Mouse (Mus musculus): ENCODE data around the gene Efhc1. TPM values are rescaled to one million over a fixed set of nuclear protein-coding genes. Genes with fewer than 3 reads are reported as not detected.
A peak's percentile ranks its signal among the peaks of the same experiment; 100 is the strongest.

The Efhc1 gene
- polyA plus RNA-seq, 1 experiment = 0.13 TPM

DNA sequence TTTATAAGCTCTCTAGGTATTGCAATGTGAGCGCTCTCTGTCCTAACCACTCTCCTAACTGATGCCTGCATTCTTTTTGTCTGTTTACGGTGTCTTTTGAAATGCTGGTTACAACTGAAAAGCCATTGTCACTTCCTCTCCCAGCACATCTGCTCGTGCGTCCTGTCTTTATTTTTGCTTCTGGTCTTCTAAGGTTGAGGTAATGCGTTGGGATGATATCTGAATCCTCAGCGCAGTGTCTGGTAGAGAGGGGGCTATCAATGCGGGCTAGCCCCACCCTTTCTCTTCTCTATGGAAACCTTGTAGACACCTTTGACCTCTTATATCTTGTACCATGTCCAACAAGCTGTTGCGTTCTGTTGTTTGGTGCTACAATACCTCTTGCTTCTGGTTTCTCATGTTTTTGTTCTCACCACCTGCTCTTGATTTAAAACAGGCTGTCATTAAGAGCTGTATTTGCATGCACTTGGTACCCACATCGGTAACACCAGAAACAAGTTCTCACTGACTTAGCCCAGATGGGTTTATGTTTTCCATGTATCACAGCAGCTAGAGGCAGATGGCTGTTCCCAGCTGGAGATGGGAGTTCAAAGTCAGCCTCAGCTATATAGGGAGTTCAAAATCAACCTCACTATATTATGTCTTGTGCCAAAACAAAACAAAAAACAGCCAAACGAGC, 35.1 kb downstream of the Efhc1 start:
- no peak overlapping the region for H3K4me3 ChIP-seq
- no peak overlapping the region for H3K4me2 ChIP-seq (ENCODE audit: low read depth)
- H3K27me3 ChIP-seq (ENCODE audit: control insufficient read depth, insufficient read depth, insufficient read length) = no peaks in the 10 kb centered on the region
- no peaks in the 10 kb centered on the region for H3K36me3 ChIP-seq (ENCODE audit: control insufficient read depth, insufficient read depth)
- TF ChIP-seq POLR2AphosphoS2 (IDR thresholded peaks at IDR 0.05; ENCODE audit: insufficient read length, low read depth) = no peak
- no peak for TF ChIP-seq SRF (IDR thresholded peaks at IDR 0.05; ENCODE audit: control insufficient read depth, insufficient read length, low read depth)
- TF ChIP-seq MYOD1 (IDR thresholded peaks at IDR 0.05; ENCODE audit: control insufficient read depth in 1 of 3, insufficient read length in 2 of 3, low read depth in 2 of 3) = no peak
- TF ChIP-seq MYOG (IDR thresholded peaks at IDR 0.05; ENCODE audit: control insufficient read depth in 1 of 3, insufficient read depth in 1 of 3, insufficient read length in 2 of 3, low read depth in 2 of 3) = no peak
- no peak for TF ChIP-seq TCF12 (IDR thresholded peaks at IDR 0.05; ENCODE audit: insufficient read depth, poor library complexity, severe bottlenecking)
- TF ChIP-seq TCF3 (IDR thresholded peaks at IDR 0.05; ENCODE audit: insufficient read length, low read depth) = no peak
- TF ChIP-seq CEBPB (IDR thresholded peaks at IDR 0.05; ENCODE audit: insufficient read depth, poor library complexity, severe bottlenecking) = no peak
- TF ChIP-seq POLR2A (IDR thresholded peaks at IDR 0.05; ENCODE audit: insufficient read length, low read depth) = no peak
- TF ChIP-seq REST (IDR thresholded peaks at IDR 0.05; ENCODE audit: insufficient read depth, insufficient read length) = no peak
- no peaks in the 10 kb centered on the region for H3K79me2 ChIP-seq (ENCODE audit: control insufficient read depth, insufficient read depth)
- H3ac ChIP-seq (ENCODE audit: control insufficient read depth, insufficient read length) = no peak overlapping the region

DNA sequence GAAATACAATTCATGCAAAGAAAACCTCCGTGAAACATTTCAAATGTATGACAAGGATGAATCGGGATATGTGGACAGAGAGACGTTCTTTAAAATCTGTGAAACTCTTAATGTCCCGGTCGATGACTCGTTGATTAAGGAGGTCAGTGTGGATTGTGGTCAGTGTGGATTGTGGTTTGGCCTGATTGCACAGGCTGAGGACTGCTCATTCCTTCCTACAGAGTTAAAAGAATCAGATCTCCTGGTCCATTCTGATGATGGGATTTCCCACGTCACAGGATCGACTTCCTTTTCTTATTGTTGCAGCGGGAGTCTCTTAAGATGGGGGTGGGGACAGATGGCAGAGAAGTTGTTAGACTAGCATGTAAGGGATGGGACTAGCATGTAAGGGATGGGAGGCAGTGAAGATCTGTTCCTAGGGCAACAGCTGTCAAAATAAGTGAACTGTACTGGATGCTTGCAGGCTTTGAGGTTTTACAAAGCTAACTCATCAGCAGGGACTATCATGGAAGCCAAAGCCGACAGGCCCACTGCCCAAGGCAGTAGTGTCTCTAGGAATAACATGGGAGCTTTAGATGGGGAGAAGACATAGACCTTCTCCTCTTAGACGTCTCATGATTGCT, 38.1 kb downstream of the Efhc1 start:
- Histone ChIP-seq H3K4me3 (no peak overlapping the region), H3K79me2 (ENCODE audit: control insufficient read depth, insufficient read depth) (no peaks in the 10 kb centered on the region), H3K27me3 (ENCODE audit: control insufficient read depth, insufficient read depth, insufficient read length) (no peaks in the 10 kb centered on the region), H3K36me3 (ENCODE audit: control insufficient read depth, insufficient read depth) (no peaks in the 10 kb centered on the region), H3ac (ENCODE audit: control insufficient read depth, insufficient read length) (no peak overlapping the region), H3K4me2 (ENCODE audit: low read depth) (peak overlapping the region; percentile 57)
- no peak for TF ChIP-seq POLR2AphosphoS2 (IDR thresholded peaks at IDR 0.05; ENCODE audit: insufficient read length, low read depth)
- TF ChIP-seq POLR2A (IDR thresholded peaks at IDR 0.05; ENCODE audit: insufficient read length, low read depth) = no peak
- no peak for TF ChIP-seq TCF3 (IDR thresholded peaks at IDR 0.05; ENCODE audit: insufficient read length, low read depth)
- peak; percentile 1 for TF ChIP-seq TCF12 (IDR thresholded peaks at IDR 0.05; ENCODE audit: insufficient read depth, poor library complexity, severe bottlenecking)
- TF ChIP-seq REST (IDR thresholded peaks at IDR 0.05; ENCODE audit: insufficient read depth, insufficient read length) = no peak
- peak; percentile 34; the same call in 1 of the 2 replicates for TF ChIP-seq CEBPB (IDR thresholded peaks at IDR 0.05; ENCODE audit: insufficient read depth, poor library complexity, severe bottlenecking)
- TF ChIP-seq USF1 (IDR thresholded peaks at IDR 0.05; ENCODE audit: low read depth) = no peak
- no peak for TF ChIP-seq E2F4 (IDR thresholded peaks at IDR 0.05; ENCODE audit: insufficient read depth)
- TF ChIP-seq MYOD1 (IDR thresholded peaks at IDR 0.05; ENCODE audit: control insufficient read depth in 1 of 3, insufficient read length in 2 of 3, low read depth in 2 of 3) = peak in 2 of 3 experiments; percentile 65 to 73
- TF ChIP-seq SRF (IDR thresholded peaks at IDR 0.05; ENCODE audit: control insufficient read depth, insufficient read length, low read depth) = no peak
- TF ChIP-seq MAX (IDR thresholded peaks at IDR 0.05; ENCODE audit: low read depth) = no peak
- no peak for TF ChIP-seq MYOG (IDR thresholded peaks at IDR 0.05; ENCODE audit: control insufficient read depth in 1 of 3, insufficient read depth in 1 of 3, insufficient read length in 2 of 3, low read depth in 2 of 3)

DNA sequence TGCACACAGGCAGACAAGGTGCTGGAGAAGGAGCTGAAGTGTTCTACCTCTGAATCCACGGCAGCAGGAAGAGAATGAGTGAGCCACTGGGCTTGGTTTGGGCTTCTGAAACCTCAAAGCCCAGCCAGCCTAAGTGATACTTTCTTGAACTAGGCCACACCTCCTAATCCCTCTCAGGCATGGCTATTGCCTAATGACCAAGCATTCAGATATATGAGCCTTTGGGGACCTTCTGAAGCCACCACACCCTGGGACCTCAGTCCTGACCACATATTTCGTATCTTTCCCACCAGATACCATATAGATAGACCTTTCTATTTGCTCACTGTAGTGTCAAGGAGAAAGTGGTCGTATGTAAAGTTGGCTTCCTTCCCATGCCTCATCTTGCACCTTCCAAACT, 42.3 kb downstream of the Efhc1 start:
- Histone ChIP-seq H3K4me2 (ENCODE audit: low read depth) (no peak overlapping the region), H3K27me3 (ENCODE audit: control insufficient read depth, insufficient read depth, insufficient read length) (no peaks in the 10 kb centered on the region)
- no peak for TF ChIP-seq POLR2A (IDR thresholded peaks at IDR 0.05; ENCODE audit: insufficient read length, low read depth)
- no peak for TF ChIP-seq E2F4 (IDR thresholded peaks at IDR 0.05; ENCODE audit: insufficient read depth)
- TF ChIP-seq REST (IDR thresholded peaks at IDR 0.05; ENCODE audit: insufficient read depth, insufficient read length) = no peak
- TF ChIP-seq USF1 (IDR thresholded peaks at IDR 0.05; ENCODE audit: low read depth) = no peak
- TF ChIP-seq SRF (IDR thresholded peaks at IDR 0.05; ENCODE audit: control insufficient read depth, insufficient read length, low read depth) = no peak

DNA sequence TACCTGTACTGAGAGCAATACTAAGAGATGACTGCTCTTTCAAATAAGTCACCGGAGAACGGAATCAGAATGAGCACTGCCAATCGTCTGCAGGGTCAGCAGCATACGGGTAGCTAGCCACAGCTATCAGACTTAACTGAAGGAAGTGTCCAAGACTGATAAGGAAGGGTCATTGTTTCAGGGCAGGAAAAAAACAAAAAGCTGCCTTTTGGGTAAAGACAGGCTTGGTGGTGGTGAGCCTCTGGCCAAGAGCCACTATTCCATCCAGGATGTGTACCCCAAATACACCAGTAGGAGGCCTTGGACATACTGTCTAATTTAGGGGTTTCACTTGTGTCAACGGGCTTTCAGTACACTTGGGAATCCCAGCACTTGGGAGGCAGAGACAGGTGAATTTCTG, 42.9 kb downstream of the Efhc1 start:
- H3K36me3 ChIP-seq (ENCODE audit: control insufficient read depth, insufficient read depth) = no peaks in the 10 kb centered on the region
- H3K4me3 ChIP-seq = no peak overlapping the region
- TF ChIP-seq TCF3 (IDR thresholded peaks at IDR 0.05; ENCODE audit: insufficient read length, low read depth) = no peak
- TF ChIP-seq TCF12 (IDR thresholded peaks at IDR 0.05; ENCODE audit: insufficient read depth, poor library complexity, severe bottlenecking) = no peak
- TF ChIP-seq CEBPB (IDR thresholded peaks at IDR 0.05; ENCODE audit: insufficient read depth, poor library complexity, severe bottlenecking) = no peak
- TF ChIP-seq POLR2A (IDR thresholded peaks at IDR 0.05; ENCODE audit: insufficient read length, low read depth) = no peak
- TF ChIP-seq MYOD1 (IDR thresholded peaks at IDR 0.05; ENCODE audit: control insufficient read depth in 1 of 3, insufficient read length in 2 of 3, low read depth in 2 of 3) = no peak
- TF ChIP-seq MYOG (IDR thresholded peaks at IDR 0.05; ENCODE audit: control insufficient read depth in 1 of 3, insufficient read depth in 1 of 3, insufficient read length in 2 of 3, low read depth in 2 of 3) = no peak
- TF ChIP-seq SRF (IDR thresholded peaks at IDR 0.05; ENCODE audit: control insufficient read depth, insufficient read length, low read depth) = no peak
- TF ChIP-seq MAX (IDR thresholded peaks at IDR 0.05; ENCODE audit: low read depth) = no peak
- TF ChIP-seq USF1 (IDR thresholded peaks at IDR 0.05; ENCODE audit: low read depth) = no peak
- no peak for TF ChIP-seq E2F4 (IDR thresholded peaks at IDR 0.05; ENCODE audit: insufficient read depth)
- TF ChIP-seq REST (IDR thresholded peaks at IDR 0.05; ENCODE audit: insufficient read depth, insufficient read length) = no peak
- TF ChIP-seq POLR2AphosphoS2 (IDR thresholded peaks at IDR 0.05; ENCODE audit: insufficient read length, low read depth) = no peak
- H3K79me2 ChIP-seq (ENCODE audit: control insufficient read depth, insufficient read depth) = no peaks in the 10 kb centered on the region
- H3K27me3 ChIP-seq (ENCODE audit: control insufficient read depth, insufficient read depth, insufficient read length) = no peaks in the 10 kb centered on the region
- H3K4me2 ChIP-seq (ENCODE audit: low read depth) = no peak overlapping the region
- no peak overlapping the region for H3ac ChIP-seq (ENCODE audit: control insufficient read depth, insufficient read length)

More for the DNA sequence above, 42.3 kb downstream of the Efhc1 start:
- Histone ChIP-seq H3K36me3 (ENCODE audit: control insufficient read depth, insufficient read depth) (no peaks in the 10 kb centered on the region), H3K4me3 (no peak overlapping the region), H3ac (ENCODE audit: control insufficient read depth, insufficient read length) (no peak overlapping the region), H3K79me2 (ENCODE audit: control insufficient read depth, insufficient read depth) (no peaks in the 10 kb centered on the region)

All from myocyte (in vitro differentiated cells).